In the genomic region with DNA sequence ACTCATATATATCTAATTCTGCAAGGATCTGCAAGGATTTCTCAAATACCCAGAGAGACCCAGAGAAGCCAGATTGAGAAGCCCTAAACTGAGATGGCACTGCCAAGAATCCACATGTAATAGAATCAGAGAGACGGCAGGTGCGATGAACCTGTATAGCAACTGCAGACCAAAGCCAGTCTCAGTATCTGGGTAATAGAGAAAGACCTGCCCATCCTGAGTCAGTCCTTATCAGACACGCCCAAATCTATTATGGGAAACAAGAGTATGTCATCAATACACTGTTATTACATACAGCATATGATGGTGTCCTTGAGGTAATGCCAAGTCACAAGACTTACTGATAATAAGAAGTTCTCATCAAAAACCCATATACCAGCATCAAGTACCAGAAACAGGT, we compare ENCODE assay signal across 23 mouse cellular contexts.
"Had no signal": no experiment of that assay in that cellular context is flagged by ENCODE, and none has a peak within 500 bp of the region (broad histone marks: within the 10 kb centered on the region; RNA-seq: fewer than 3 reads in every experiment).

No protein-coding gene starts in this region.

- DNase-seq: kidney, adult 18-20 months; kidney, adult 9 months; kidney, postnatal 14 days; kidney, postnatal 4 days; layer of hippocampus, adult 9-11 months; left cerebral cortex, postnatal 4 days; retina, postnatal 1 day; right cerebral cortex, postnatal 25 days; thymus, postnatal 25 days had no signal

- H3K4me2 ChIP-seq: limb, embryonic 12.5 days; limb, embryonic 15.5 days; liver, embryonic 11.5 days; lung, embryonic 14.5 days; midbrain, embryonic 13.5 days; neural tube, embryonic 13.5 days had no signal

- H3K27me3 ChIP-seq: limb, embryonic 12.5 days; limb, embryonic 15.5 days; midbrain, embryonic 13.5 days; neural tube, embryonic 13.5 days had no signal

- H3K9ac ChIP-seq: limb, embryonic 12.5 days; limb, embryonic 15.5 days; liver, embryonic 14.5 days; liver, postnatal 0 days; lung, embryonic 14.5 days; midbrain, embryonic 13.5 days; neural tube, embryonic 13.5 days had no signal

- H3K36me3 ChIP-seq: limb, embryonic 12.5 days; limb, embryonic 15.5 days; midbrain, embryonic 10.5 days; midbrain, embryonic 13.5 days; neural tube, embryonic 13.5 days had no signal

- H3K4me3 ChIP-seq: layer of hippocampus, adult 2 months; limb, embryonic 12.5 days; limb, embryonic 15.5 days; midbrain, embryonic 10.5 days; midbrain, embryonic 13.5 days; myocyte; neural tube, embryonic 13.5 days had no signal

- H3K9me3 ChIP-seq: limb, embryonic 12.5 days; limb, embryonic 15.5 days; midbrain, embryonic 10.5 days; midbrain, embryonic 13.5 days; neural tube, embryonic 13.5 days had no signal

- H3K4me1 ChIP-seq: limb, embryonic 12.5 days had no signal

- H3K27ac ChIP-seq: layer of hippocampus, adult 2 months; limb, embryonic 12.5 days; limb, embryonic 15.5 days; liver, embryonic 14.5 days; macrophage; midbrain, embryonic 10.5 days; midbrain, embryonic 13.5 days; neural tube, embryonic 13.5 days had no signal

- ATAC-seq: lung, postnatal 0 days; midbrain, embryonic 13.5 days; midbrain, embryonic 16.5 days had no signal
